Mouse (Mus musculus) CH12F3 (cell line): ENCODE results near the gene Tspan1.

Source experiments
- in situ Hi-C: fragments of 300-500 bp; cut with MboI; formaldehyde crosslinking; loops from 2 replicates; pipeline ENCODE4 v1.14.3; 2020; ENCODE audit warnings: low sequenced_read_pairs

Tspan1 gene

DNA sequence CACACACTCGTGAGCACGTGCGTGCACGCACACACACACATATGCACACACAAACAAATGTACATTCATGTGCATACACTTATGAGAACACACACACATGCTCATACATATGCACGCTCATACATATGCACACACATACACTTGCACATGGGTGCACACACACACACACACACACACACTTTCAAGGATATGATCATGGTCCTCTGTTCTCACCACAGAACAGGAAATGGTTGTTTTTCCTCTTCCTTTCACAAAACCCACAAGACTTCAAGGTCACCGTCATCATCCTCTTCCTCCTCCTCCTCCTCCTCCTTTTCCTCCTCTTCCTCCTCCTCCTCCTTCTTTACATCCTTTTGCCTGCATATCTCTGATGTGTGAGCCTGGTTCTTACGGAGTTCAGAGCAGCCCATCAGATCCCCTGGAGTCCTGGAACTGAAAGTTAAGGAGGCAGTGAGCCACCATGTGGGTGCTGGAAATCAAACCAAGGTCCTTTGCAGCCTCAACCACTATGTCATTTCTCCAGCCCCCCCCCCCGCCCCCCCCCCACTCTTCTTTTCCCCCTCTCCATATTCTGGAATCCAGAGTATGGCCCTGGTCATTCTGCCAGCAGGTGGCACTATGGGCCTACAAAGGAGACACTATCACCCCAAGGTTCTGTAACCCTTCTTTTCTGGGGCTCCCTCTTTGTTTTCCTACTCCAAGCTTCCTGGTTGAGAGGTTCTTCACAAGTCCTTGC, 1.4 kb upstream of the Tspan1 start:
- in situ Hi-C loops: no loop called here

DNA sequence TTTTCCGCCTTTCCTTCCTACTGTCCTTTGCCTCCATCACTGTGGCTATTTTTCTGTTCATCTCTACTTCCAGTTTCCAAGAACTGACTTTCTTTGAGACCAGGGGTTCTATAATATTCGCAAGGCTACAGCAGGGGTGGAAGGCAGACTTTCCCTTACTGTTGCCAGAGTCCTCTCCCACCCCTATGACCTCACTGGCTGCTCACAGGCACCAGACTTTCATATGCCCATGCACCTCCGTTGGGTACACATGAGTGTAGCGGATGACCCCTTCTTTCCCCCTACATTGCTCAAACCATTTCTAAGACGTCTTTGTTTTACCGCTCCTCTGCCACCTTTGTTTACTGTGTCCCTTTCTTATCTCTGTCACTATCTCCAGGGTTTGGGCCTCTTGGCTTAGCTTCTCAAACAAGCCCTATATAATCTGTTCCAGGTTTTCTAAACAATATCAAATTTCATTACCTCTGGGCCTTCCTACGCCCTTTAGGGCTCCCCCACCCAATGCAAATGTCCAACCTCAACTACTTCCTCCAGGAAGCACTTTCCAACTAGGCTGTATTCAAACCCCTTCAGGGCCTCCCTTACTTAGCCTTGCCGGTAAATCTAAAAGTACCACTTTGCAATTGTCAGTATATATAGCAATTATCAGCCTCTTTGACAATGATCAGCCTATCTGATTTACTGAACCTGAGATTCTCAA, 1.5 kb downstream of the Tspan1 start:
- in situ Hi-C loops: no loop called here

DNA sequence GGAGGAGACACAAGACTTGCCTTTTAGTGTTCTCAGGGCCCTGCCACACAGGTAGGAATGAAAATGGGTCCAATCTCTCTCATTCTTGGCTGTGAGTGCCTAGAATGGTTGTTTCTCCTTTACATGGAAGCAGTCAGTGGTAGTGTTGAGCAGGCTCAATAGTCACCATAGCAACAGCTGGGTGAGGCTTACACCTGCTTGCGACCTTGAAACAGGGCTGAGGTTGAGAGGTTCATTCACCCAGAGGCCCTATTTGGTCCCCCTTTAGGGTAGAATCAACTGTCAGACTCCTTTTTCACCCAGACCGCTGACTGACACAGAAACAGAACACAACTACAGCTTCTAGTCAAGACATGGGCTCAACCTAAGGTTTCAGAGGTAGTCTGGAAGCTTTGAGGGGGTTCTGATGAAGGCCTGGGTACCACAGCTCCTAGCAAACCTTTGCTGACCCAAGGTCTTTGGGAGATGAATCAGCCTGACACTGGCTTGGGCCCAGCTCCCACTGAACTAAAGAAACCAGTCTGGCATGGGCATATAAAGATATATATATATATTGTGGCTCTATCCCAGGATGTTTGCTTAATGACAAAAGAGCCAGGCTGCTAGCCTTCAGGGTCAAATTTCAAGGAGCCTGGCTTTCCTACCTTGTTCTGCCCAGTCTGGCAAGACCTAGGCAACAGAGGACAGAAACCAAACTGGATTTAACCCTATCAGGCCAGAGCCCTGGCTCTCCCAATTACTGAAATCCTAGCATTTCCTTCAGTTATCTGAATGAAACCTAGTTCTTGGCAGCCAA, 2.4 kb downstream of the Tspan1 start:
- in situ Hi-C loops: no loop called here

DNA sequence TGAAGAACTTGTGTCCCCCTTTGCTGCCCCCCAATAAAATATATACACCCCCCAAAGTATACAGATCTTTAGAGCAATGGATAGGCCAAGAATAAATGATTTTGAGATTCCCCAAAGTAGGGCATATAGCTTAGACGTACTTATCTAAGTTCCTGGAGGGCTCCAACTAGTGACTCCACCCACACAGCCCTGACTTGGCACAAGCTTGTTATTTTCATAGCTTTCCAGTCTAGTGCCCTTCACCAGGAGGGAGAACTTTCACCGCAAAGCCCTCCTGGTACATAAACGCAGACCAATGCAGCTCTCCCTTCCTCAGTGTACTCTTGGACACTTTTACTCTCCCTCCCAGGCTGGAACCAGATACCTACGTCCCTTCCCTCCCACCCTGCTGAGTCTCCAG, 5.3 kb downstream of the Tspan1 start:
- in situ Hi-C loops: no loop called here

DNA sequence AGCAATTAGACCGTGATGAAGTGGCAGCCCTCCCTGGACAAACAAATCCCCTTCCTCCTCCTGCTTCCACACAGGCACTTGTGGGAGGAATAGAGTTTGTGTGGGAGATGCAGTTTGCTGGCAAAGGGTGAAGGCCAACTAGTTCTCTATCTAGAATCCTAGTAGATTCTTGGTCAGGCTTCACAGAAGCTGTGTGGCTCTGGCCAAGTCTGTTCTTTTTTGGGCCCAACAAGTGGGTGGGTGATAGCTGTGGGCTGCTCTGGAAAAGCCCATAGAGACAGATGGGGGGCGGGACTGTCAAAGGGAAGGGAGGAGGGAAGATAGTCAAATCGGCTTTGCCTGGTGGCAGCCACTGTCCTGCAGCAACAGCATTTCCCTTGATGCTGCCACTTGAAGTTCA, 6.6 kb downstream of the Tspan1 start:
- in situ Hi-C loops: no loop called here

DNA sequence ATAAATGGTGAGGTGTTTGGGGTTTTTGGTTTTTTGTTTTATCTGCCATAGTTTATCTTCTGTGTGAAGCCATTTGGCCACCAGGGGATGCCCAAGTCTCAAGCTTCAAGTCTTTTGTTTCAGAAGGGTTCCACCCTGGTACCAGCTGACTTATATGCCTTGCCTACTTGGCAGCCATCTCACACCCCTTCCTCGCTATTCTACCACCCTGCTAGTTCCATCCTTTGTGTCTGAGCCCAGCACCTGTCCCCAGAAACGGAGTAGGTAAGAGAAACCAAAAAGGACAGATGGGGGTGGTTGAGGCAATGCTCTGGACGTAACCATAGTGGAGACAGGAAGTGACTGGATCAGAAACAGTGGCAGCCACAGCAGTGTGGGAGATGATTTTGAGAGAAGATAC, 7.5 kb downstream of the Tspan1 start:
- in situ Hi-C loops: no loop called here

DNA sequence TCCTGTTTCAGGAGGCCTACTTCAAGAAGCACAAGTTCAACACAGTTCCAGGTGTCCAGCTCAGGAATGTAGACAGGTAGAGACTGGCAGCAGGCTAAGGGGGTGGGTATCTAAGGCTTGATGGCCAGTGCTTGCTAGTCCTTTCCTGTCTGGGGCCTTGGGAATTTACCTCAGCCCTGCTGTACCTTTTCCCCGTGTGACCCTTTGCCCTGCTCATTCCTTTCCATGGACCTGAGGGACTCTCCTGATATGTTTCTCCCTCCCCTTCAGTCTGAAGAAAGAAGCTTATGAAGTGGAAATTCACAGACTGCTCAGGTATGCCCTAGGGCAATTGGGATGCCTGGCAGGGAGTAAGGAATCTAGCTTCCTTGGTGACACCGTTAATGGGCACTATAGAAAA, 9.5 kb downstream of the Tspan1 start:
- in situ Hi-C loops: no loop called here

DNA sequence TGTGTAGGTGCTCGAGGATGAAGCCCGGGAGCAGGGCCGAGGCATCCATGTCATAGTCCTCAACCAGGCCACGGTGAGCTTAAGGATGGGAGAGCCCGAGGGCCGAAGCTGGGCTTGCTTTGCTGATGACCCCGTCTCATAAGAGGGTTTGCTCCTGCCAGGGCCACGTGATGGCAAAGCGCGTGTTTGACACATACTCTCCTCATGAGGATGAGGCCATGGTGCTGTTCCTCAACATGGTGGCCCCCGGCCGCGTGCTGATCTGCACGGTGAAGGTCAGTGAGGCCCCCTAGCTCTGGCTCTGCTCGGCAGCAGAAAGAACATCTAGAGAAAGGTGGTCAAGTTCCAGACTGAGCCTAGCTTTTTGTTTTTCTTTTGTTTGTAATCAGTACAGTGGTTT, 14.7 kb downstream of the Tspan1 start:
- in situ Hi-C loops: no loop called here

GRCm38 (mm10) chr4:116151238-116151637, 16.2 kb downstream of the Tspan1 start, which contains the start of gene Lurap1:
TSS of gene Lurap1 (minus strand) at chr4:116151338.
- in situ Hi-C loops: no loop called here

DNA sequence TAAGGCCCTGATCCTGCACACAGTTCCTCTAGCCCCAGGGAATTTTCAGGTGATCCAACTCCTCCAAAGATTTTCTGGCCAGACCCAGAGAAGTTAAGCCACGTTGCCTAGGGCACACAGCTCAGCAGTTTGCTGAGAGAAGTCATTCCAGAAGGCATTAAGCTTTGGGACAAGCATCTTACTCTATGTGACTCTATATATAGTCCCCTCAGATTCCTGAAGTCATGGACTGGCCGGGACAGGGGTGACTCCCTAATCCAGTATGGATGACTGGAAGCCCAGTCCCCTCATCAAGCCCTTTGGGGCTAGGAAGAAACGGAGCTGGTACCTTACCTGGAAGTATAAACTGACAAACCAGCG, 16.6 kb downstream of the Tspan1 start:
- in situ Hi-C loops: no loop called here

- in situ Hi-C loops: no loop called here
These were observed 17.1 kb downstream of the Tspan1 start for GRCm38 (mm10) chr4:116150156-116150861.

DNA sequence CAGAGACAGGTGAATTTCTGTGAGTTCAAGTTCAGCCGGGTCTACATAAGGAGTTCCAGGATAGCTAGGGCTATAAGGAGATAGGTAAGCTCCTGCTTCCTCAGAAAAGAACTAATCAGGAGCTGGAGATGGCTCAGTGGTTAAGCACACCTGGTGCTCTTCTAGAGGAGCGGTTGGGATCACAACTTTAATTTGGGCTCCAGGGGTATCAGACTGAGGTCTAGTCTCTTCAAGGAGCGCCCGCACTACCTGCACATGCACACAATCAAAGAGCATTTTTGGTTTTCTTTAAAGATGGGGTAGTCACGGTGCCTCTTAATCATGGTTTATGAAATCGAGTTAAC, 17.6 kb downstream of the Tspan1 start:
- in situ Hi-C loops: no loop called here

DNA sequence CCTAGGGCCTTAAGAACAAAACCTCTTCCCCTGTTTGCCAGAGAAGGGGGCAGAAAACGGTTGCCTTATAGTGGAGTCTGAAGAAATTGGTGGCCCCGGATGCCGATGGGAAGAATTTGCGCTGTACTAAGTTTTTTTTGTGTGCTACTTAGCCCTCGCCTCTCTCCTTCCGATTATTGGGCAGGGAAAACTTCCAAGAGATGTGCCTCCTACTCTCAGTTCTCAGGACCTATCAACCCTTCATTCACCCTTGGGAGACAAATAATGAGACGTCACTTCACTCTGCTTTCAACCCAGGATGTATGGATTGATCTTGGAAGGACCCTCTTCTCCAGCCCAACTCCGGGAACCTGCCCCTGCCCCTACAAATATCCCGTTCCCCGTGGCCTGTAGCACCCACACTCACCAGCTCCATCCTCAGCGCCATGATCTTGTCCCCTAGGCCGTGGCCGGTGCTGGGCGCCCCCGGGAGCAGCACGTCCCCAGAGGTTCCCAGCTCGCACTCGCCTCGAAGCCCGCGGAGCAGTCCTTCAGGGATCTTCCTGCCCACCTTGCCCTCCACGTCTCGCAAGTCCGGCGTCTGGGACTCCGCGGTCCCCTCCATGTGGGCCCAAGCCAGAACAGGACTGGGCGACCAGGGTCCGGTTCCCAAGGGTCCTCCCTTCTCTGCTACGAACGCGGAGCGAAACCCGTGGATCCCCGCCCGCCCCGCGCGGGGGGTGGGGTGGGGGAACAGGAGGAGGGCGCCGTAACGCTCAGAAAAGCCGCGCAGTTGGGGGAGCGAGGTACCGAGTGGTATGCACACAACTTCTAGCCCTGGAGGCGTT, 23.3 kb downstream of the Tspan1 start:
- in situ Hi-C loops: no loop called here

DNA sequence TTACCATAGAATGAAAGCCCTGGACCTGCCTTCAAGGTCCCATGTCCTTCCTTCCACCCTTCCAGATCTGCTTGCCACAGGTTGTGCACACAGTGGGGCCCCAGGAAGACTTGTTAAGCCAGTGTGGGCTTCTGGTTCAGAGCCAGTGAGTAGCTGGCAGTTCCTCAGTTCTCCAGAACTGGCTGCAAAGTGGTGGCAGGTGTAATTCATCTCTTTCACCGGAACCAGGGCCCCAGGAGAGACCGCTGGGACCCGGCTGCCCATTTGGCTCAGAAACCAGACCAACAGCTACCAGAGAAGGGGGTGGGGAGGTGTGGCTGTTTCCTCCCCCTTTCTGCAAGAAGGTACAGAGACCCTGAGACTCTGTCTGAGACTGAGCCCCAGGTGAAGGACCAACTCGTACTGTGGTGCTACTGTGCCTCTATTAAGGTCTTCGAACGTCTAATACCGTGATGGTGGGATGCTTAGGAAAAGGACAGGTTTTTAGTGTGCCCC, 24.0 kb downstream of the Tspan1 start:
- in situ Hi-C loops: no loop called here

DNA sequence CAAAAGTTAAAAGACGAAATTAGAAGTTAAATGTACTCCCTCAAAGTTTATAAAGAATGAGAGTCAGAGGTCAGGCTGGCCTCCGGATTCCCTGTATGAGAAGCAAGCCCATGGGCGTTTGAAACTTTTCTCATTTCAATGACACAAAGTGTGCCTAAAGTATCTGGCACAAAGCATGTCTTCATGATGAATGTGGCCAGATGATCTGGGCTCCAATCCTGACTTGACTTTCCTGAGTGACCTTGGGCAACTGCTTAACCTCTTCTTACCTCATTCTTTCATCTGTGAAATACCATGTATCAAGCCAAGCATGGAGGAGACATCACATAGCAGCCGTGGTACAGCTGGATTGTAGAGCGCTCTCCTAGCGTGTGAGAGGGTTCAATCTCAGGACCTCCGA, 25.1 kb downstream of the Tspan1 start:
- in situ Hi-C loops: no loop called here

GRCm38 (mm10) chr4:116141736-116142135, 25.7 kb downstream of the Tspan1 start:
- in situ Hi-C loops: no loop called here

- in situ Hi-C loops: no loop called here
These were observed 26.4 kb downstream of the Tspan1 start for GRCm38 (mm10) chr4:116140801-116141574.

- in situ Hi-C loops: no loop called here
These were observed 29.9 kb downstream of the Tspan1 start for GRCm38 (mm10) chr4:116137421-116137996.

DNA sequence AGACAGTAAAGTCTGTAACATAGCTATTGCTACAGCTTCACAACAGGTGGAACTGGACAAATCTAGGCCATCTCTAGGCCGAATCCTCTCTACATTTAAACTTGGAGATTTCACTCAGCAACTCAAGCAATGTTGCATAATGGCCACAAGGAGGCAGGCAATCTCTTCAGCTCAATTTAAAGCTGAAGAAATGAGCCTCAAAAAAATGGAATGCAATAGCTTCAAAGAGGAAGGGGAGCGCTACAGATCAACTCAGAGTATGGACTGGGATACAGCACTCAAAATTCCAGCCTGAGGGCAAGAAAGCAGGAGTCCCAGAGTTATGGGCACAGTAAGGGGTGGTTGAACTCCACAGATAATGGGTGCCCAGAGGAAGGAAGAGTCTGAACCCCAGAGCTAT, 32.4 kb downstream of the Tspan1 start:
- in situ Hi-C loops: no loop called here
